In the genomic region with DNA sequence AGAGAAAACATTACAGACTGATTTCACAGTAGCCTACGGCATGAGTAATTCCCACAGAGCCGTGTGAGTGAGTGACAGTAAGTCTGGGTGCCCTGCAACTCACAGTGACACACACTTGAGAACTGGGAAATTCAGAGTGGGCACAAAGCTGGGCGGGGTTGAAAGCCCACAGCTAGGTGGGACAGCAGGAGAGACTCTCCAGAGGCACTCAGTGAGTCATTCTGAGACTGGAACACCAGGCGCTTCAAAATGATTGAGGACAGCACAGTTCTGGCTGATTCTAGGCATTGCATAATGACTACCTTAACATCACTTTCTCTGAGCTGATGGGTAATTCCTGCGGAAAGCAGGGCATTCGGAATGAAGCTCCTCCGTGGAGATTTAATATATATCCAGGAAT, we compare ENCODE assay signal across 24 mouse cellular contexts. TPM values are rescaled to one million over a fixed set of nuclear protein-coding genes. Genes with fewer than 3 reads are reported as not detected.
DNase-seq lines count a peak whose midpoint lies in the region; ATAC-seq and TF ChIP-seq lines count a peak whose summit lies in the region.
"Had no signal": no experiment of that assay in that cellular context is flagged by ENCODE, and none has a peak within 500 bp of the region (broad histone marks: within the 10 kb centered on the region; RNA-seq: fewer than 3 reads in every experiment).

No protein-coding gene starts in this region.

- TF ChIP-seq EP300 in lung, postnatal 0 days (IDR thresholded peaks at IDR 0.05): peak; percentile 84

- no peaks in the 10 kb centered on the region for H3K79me2 ChIP-seq in C2C12 (ENCODE audit: control insufficient read depth, insufficient read depth)

- no peak overlapping the region for H3K27ac ChIP-seq in lung, postnatal 0 days (ENCODE audit: low read length)
- H3K27ac ChIP-seq: heart, adult 2 months; heart, embryonic 13.5 days; hindbrain, embryonic 12.5 days; liver, embryonic 14.5 days; lung, embryonic 15.5 days; midbrain, embryonic 12.5 days; stomach, embryonic 15.5 days had no signal

- DNase-seq in adrenal gland, adult (ENCODE audit: inconsistent age in 2 of 2, low spot score in 1 of 2): peak; percentile 33 to 63
- no peak for DNase-seq in adrenal gland, adult 8-10 months
- DNase-seq in lung, postnatal 0 days (ENCODE audit: low spot score): peak; percentile 75
- no peak for DNase-seq in lung, adult 2 months
- peak; percentile 61 for DNase-seq in brain, adult 2 months (ENCODE audit: low read depth, low spot score)
- DNase-seq in spleen, adult 18-20 months: no peak
- DNase-seq in heart, postnatal 36 days: no peak
- DNase-seq: cerebellum, adult 8-10 months; cerebellum, postnatal 36 days; gastrocnemius, postnatal 14 days; heart, adult 2 months; heart, postnatal 14 days; kidney, postnatal 25 days; right cerebral cortex, postnatal 4 days had no signal

- TF ChIP-seq POLR2A in lung, adult 2 months (IDR thresholded peaks at IDR 0.05; ENCODE audit: borderline replicate concordance, extremely low read depth, low read depth, low read length): no peak

- intact Hi-C loops in heart, postnatal 36 days (cut with DNase I): no loop called here

- no peak overlapping the region for H3K4me3 ChIP-seq in lung, postnatal 0 days (ENCODE audit: low read depth, low read length)
- no peak overlapping the region for H3K4me3 ChIP-seq in lung, adult 2 months (replicated peaks; ENCODE audit: extremely low read depth, low read depth, low read length)
- H3K4me3 ChIP-seq in C2C12 (ENCODE audit: insufficient read depth, poor library complexity, severe bottlenecking): no peak overlapping the region
- H3K4me3 ChIP-seq: heart, adult 2 months; heart, embryonic 13.5 days; hindbrain, embryonic 12.5 days; lung, embryonic 15.5 days; midbrain, embryonic 12.5 days; stomach, embryonic 15.5 days had no signal

- no peak overlapping the region for H3K9ac ChIP-seq in lung, postnatal 0 days (replicated peaks; ENCODE audit: low read depth)
- H3K9ac ChIP-seq: heart, embryonic 13.5 days; hindbrain, embryonic 12.5 days; liver, embryonic 14.5 days; lung, embryonic 15.5 days; midbrain, embryonic 12.5 days; stomach, embryonic 15.5 days had no signal

- H3K27me3 ChIP-seq in lung, postnatal 0 days (replicated peaks; ENCODE audit: insufficient read depth, low read length): no peaks in the 10 kb centered on the region
- H3K27me3 ChIP-seq in C2C12 (ENCODE audit: control insufficient read depth, insufficient read depth, insufficient read length): no peaks in the 10 kb centered on the region
- H3K27me3 ChIP-seq: heart, embryonic 13.5 days; hindbrain, embryonic 12.5 days; lung, embryonic 15.5 days; midbrain, embryonic 12.5 days; Patski; stomach, embryonic 15.5 days had no signal

- H3ac ChIP-seq in C2C12 (ENCODE audit: control insufficient read depth, insufficient read length, low read depth): no peak overlapping the region

- H3K9me3 ChIP-seq in lung, postnatal 0 days (ENCODE audit: low read length): no peaks in the 10 kb centered on the region
- H3K9me3 ChIP-seq: hindbrain, embryonic 12.5 days; lung, embryonic 15.5 days; midbrain, embryonic 12.5 days; stomach, embryonic 15.5 days had no signal

- H3K79me3 ChIP-seq in C2C12 (ENCODE audit: low read depth): no peaks in the 10 kb centered on the region

- peak; percentile 96 for ATAC-seq in lung, postnatal 0 days
- ATAC-seq: forebrain, embryonic 14.5 days; intestine, postnatal 0 days; Patski had no signal

- H3K36me3 ChIP-seq in lung, postnatal 0 days (ENCODE audit: insufficient read depth, low read length): no peaks in the 10 kb centered on the region
- H3K36me3 ChIP-seq in C2C12 (ENCODE audit: control insufficient read depth, insufficient read depth): no peaks in the 10 kb centered on the region
- H3K36me3 ChIP-seq: heart, embryonic 13.5 days; hindbrain, embryonic 12.5 days; lung, embryonic 15.5 days; midbrain, embryonic 12.5 days; stomach, embryonic 15.5 days had no signal

- TF ChIP-seq CTCF in lung, postnatal 0 days (IDR thresholded peaks at IDR 0.05): no peak
- TF ChIP-seq CTCF in lung, adult 2 months (IDR thresholded peaks at IDR 0.05; ENCODE audit: insufficient read depth, low read length): no peak
- no peak for TF ChIP-seq CTCF in C2C12 (IDR thresholded peaks at IDR 0.05; ENCODE audit: control insufficient read depth, insufficient read depth, insufficient read length)

- 48% methylated on average over 7 of the region's 7 CpGs for WGBS in lung, postnatal 0 days
- 62% methylated on average over 7 of the region's 7 CpGs for WGBS in lung, adult 2 months

- no peaks in the 10 kb centered on the region; the same call in 1 of the 2 replicates for H3K4me1 ChIP-seq in lung, postnatal 0 days (ENCODE audit: insufficient read depth, low read depth, low read length)
- H3K4me1 ChIP-seq in lung, adult 2 months (ENCODE audit: control insufficient read depth, insufficient read depth, low read length): no peaks in the 10 kb centered on the region
- H3K4me1 ChIP-seq: hindbrain, embryonic 12.5 days; lung, embryonic 15.5 days; midbrain, embryonic 12.5 days; stomach, embryonic 15.5 days had no signal

- H3K4me2 ChIP-seq in lung, postnatal 0 days (replicated peaks; ENCODE audit: low read depth, low read length): no peak overlapping the region
- H3K4me2 ChIP-seq: heart, embryonic 13.5 days; hindbrain, embryonic 12.5 days; lung, embryonic 15.5 days; midbrain, embryonic 12.5 days; stomach, embryonic 15.5 days had no signal

TF ChIP-seq in C2C12, 6 proteins besides CTCF, POLR2A, EP300 and RAD21:
- TF ChIP-seq CEBPB (IDR thresholded peaks at IDR 0.05; ENCODE audit: low read depth) (peak; percentile 78), USF1 (IDR thresholded peaks at IDR 0.05; ENCODE audit: low read depth) (no peak), MYOG (IDR thresholded peaks at IDR 0.05; ENCODE audit: control insufficient read depth, extremely low read depth, insufficient read length) (no peak), MYOD1 (IDR thresholded peaks at IDR 0.05; ENCODE audit: control insufficient read depth, insufficient read length, low read depth) (peak; percentile 34), FOSL1 (IDR thresholded peaks at IDR 0.05; ENCODE audit: insufficient read depth, low read length, poor library complexity, severe bottlenecking) (peak; percentile 60), MAX (IDR thresholded peaks at IDR 0.05) (no peak)

RNA-seq across cellular contexts. Expression of a gene that starts 6.6 kb away (rescaled TPM):
- 1 to 10 TPM; 2.6 to 6.2 (median 3.9) TPM for total RNA-seq in adrenal gland, adult 8-10 months (2022)
- 0.51 and 0.69 TPM in 2 replicates for polyA plus RNA-seq in lung, postnatal 0 days (2015; fragmentation: Nextera tagmentation; extraction: Ambion mirVana)
- polyA plus RNA-seq in lung, adult 2 months (2012; rRNA removed): 2.8 and 7.2 TPM in 2 replicates
- polyA plus RNA-seq in C2C12 (2012; fragmentation: generic; extraction: Trizol): 0.14 TPM
- total RNA-seq in heart, postnatal 36 days (2021): 10 to 100 TPM; 13.8 to 16.7 TPM

Comparison
In these comparisons a context has a peak if more than half of its experiments do, and no peak if none do; other contexts are left out.
1. DNase-seq: peak in adrenal gland, adult (2 of 2), lung, postnatal 0 days (single experiment) and brain, adult 2 months (single experiment); none in adrenal gland, adult 8-10 months (single experiment), lung, adult 2 months (single experiment), spleen, adult 18-20 months (0 of 2) and heart, postnatal 36 days (0 of 2).